Mouse (Mus musculus): ENCODE data around the gene Abca12.

Abca12 gene

DNA sequence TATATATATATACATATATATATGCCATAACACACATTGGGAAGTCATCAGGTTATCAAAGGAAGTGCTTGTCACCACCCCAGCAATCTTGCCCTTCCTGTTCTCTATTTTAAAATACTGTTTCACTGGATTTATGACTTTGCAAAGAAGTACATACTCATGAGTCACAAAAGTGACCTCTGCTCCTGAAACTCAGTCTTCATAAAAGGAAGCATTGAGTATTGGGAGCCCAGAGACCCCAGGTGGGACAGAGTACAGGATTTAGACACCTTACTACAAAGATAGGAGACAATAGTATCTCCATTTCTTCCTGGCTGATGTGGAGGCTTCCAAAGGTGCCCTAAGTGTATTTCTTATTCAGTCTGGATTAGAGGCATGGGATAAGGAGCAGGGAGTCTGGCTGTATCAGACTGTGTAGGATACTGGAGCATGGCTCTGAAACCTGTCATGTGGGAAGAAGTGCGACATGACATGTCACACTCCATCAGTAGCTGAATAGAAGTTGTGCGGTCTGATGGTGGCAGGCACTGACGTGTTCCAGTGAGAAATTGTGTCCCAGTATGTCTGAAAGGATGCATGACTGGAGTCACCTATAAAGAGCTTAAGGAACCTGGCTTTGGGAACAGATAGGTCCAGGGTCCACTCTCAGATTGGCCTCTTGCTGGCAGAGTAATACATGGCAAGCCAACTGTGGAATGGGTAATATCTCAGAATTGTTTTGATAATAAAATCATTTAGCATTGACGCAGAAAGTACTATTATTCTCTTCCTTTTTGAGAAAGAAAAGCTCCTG lies 76.0 kb downstream of the Abca12 start:
- in situ Hi-C loops (cut with MboI; ENCODE audit: unreplicated experiment in 2 of 2) = no loop called here

DNA sequence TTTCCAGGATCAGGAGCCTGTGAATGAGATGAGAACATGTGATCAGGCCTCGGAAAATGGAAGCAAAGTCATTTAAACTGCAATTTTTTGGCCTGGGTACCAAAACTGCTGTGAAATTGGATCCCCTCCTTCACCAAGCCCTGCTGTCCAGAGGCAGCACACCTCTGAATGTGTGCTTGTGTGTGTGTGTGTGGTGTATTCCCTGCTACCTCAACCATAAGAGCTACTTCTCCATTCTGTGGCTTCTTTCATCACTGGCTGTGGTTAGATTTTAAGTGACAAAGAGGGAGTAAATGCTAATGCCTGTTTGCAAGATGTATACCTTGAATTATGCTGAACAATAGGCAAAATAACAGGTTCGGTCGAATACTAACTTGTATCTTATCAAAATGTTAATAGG lies 84.4 kb downstream of the Abca12 start:
- in situ Hi-C loops (cut with MboI; ENCODE audit: unreplicated experiment in 2 of 2) = no loop called here

DNA sequence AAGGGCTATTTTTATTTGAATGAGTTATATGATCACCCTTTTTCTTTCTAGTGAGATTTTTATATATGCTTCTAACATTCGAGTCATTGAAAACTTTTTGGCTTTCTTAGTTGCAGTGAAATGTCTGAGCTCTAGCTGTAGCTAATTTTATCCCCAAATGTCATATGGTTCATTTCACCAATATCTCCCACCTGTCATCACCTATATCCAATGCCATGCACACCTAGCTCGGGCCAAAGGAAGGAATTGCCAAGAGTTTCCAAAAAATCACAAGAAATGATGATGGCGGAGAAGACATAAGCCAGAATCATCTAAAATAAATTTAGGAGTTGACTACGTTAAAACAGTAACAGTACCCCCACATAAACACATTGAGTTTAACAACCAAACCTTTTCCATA lies 102.5 kb downstream of the Abca12 start:
- in situ Hi-C loops (cut with MboI; ENCODE audit: unreplicated experiment in 2 of 2) = no loop called here

DNA sequence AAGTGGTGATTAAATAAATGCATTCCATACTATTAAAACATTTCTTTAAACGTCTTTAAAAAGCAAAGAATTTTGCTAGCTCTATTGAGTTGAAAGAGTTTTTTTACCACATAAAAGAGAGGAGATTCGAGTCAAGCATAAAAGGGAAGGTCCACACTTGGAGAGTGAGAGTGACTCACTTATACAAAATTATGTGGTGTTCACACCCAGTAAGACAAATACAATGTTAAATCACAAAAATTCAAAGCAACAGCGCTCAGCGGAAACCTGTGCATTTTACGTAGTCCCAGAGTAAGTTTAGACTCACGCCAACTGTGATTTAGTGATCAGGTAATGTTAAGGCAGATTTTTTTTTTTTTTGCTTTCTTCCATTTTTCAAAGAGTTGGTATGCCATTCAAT lies 104.1 kb downstream of the Abca12 start:
- in situ Hi-C loops (cut with MboI; ENCODE audit: unreplicated experiment in 2 of 2) = no loop called here

DNA sequence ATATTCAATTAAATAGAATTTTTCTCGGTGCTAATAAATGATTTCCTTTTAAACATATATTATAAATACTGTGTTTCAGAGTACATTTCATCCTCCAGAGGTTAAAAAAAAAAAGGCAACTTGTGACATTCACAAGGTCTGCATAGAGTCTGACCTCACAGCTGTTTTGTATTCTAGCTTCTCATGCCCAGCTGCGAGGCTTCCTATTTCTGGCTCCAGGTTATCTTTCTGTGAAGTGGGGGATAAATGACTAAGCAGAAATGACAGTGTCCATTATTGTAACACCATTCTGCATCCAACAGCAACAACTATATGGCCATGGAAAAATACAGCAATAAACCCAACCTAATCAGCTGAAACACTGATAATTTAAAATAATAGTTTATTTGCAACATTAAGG lies 107.3 kb downstream of the Abca12 start:
- in situ Hi-C loops (cut with MboI; ENCODE audit: unreplicated experiment in 2 of 2) = no loop called here

DNA sequence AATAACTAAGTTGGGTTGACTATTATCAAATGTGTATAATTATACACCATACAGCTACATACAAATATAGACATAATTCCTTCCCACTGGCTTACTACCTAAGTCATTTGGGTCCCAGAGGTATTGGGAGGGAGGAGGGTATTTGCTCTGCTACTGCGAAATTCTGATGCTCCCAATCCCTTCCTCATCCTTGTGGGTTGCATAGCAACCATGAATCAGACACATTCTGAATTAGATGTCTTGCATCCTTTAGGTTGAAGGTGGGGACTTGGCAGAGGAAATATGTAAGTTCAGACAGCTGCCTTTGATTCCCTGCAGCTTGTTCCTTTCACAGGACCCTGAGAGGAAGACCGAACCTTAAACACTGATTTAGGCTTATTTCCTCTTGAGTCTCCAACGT lies 108.5 kb downstream of the Abca12 start:
- in situ Hi-C loops (cut with MboI; ENCODE audit: unreplicated experiment in 2 of 2) = no loop called here

DNA sequence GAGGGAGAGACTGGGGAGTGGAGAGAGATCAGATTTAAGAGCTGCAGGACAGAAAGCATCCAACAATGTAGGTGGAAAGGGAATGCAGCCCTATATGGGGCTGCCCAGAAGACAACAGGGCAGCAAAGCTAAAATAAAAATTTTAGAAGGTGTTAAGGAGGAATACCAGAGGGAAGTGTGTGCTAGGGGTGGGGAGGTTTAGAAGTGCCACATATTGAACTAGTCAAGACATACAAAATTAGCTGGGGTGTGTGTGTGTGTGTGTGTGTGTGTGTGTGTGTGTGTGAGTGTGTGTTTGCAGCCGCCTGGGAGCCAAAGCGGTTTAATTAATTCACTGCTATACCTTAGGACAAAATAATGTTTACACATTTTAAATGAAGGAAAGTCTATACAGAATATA lies 110.1 kb downstream of the Abca12 start:
- in situ Hi-C loops (cut with MboI; ENCODE audit: unreplicated experiment in 2 of 2) = no loop called here

DNA sequence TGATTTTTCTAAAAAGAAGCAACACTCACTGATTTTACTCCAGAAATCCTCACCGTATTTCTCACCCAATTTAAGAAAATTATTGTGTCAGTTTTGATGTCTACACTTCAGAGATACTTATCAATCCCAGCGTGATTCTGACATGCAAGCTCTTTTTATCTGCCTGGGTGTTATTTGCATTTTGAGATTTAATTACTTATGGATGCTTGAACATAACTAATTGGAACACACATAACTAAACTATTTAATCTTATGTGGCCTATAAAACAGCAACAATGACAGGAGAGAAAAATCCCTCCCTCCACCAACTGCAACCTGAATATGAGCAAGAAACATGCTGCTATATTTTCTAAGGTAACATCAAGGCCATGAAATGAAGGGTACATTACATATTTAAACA lies 117.7 kb downstream of the Abca12 start:
- in situ Hi-C loops (cut with MboI; ENCODE audit: unreplicated experiment in 2 of 2) = loop anchor here in 1 of 2 experiments (25.0 kb wide), 1 partner anchor 1510 kb away; no protein-coding TSS in a partner anchor

DNA sequence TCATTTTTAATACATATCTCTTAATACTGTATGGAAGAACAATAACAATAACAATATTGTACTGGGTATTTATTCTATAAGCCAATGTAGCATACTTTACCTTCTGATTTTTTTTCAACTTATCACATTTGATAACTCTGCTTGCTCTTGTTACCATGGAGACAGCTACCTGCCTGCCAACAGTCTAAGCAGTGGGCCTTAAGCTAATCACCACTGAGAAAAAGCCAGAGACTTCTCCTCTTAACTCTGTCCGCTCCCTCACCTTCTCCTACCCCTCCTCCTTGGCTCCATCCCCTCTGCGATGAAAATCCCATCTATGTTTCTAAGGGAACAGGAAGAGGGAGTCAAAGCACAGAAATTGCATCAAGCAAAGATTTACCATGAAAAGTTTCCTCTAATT lies 118.1 kb downstream of the Abca12 start:
- in situ Hi-C loops (cut with MboI; ENCODE audit: unreplicated experiment in 2 of 2) = loop anchor here in 1 of 2 experiments (25.0 kb wide), 1 partner anchor 1509 kb away; no protein-coding TSS in a partner anchor

DNA sequence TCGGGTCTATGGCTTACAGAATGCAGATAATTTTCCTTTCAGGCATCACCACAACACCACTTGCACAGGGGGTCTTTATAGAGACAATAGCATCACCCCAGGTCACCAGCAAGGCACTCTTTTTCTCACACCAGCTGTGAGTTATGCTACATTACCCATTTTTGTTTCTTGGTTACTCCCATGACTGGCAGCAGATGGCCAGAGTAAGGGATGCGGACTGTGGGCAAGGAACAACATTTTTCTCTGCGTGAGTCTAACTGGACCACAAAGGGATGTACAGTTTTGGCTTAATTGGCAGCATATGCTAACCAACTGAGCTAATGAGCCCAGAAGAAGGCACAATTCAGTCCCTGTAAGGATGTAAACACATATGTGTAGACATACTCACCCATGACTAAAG lies 122.8 kb downstream of the Abca12 start:
- in situ Hi-C loops (cut with MboI; ENCODE audit: unreplicated experiment in 2 of 2) = loop anchor here in 1 of 2 experiments (25.0 kb wide), 1 partner anchor 1505 kb away; no protein-coding TSS in a partner anchor

DNA sequence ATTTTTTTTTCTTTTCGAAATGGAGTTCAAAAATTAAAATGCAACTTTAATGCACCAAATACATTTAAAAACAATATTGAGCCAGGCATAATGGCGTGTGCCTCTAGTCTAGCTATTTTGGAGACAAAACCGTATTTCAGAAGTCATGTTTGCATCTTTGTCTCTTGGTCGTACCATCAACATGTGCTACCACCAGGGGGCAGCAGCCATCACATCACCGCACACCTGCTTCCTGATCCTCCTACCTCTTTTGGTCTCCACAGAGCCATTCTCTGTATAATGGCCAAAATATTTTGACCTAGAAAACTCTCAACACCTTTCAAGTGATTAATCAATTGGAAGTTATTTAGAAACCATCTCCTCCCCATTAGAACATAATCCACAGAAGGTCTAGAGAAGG lies 125.2 kb downstream of the Abca12 start:
- in situ Hi-C loops (cut with MboI; ENCODE audit: unreplicated experiment in 2 of 2) = loop anchor here (5.0 to 25.0 kb wide), 2 partner anchors 833 to 1502 kb away; no protein-coding TSS in a partner anchor

DNA sequence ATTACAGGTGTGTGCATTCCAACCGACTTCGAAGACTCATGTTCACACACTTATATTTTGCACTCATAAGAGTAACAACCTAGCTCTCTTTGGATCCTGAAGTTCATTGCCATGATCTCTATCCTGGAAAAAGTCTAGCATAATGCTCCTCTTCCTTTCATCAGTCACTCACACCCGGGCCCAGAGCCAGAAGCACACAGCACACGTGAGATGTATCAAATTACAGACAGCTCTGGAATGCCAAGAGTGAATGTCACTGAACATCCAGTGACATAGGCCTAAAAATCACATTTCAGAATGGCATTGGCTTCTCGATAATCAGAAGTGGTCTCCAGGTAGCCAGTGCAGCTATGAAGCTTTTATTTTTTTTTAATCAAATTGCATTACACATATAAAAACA lies 137.8 kb downstream of the Abca12 start:
- in situ Hi-C loops (cut with MboI; ENCODE audit: unreplicated experiment in 2 of 2) = loop anchor here in 1 of 2 experiments (25.0 kb wide), 1 partner anchor 1490 kb away; no protein-coding TSS in a partner anchor

DNA sequence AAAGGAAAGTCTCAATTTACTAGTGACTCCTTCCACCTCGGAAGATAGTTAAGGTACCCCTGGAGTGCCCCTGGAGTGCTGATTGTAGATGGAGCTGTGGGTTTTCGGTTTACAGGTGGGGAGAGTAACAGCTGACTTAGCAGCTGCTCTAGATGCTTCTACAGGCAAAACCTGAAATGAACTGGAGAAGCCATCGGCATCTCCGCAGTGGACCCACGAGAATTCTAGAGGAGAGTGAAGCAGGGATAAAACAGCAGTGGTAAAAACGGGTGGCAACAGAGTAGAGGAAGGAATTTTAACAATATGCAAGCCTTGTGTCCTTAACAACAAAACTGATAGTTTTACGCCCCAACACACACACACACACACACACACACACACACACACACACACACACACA lies 142.2 kb downstream of the Abca12 start:
- in situ Hi-C loops (cut with MboI; ENCODE audit: unreplicated experiment in 2 of 2) = no loop called here

DNA sequence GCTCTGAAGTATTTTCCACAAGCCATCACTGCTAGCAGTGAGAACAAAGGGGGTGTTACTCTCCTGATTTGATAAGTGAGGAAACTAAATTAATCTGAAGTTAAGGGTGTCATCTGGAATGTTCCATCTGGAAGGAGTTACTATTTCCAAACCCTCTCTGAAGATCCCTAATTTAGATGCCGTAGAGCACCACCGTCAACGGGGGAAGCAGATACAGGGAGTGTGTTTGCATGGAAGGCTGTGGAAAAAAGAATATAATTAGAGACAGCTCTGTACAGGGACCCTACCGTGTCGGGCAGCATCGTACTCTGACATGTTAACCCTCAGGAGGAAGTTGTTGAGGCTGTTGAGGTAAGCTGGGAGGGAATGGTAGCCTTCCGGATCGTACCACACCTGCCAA lies 142.6 kb downstream of the Abca12 start:
- in situ Hi-C loops (cut with MboI; ENCODE audit: unreplicated experiment in 2 of 2) = no loop called here

DNA sequence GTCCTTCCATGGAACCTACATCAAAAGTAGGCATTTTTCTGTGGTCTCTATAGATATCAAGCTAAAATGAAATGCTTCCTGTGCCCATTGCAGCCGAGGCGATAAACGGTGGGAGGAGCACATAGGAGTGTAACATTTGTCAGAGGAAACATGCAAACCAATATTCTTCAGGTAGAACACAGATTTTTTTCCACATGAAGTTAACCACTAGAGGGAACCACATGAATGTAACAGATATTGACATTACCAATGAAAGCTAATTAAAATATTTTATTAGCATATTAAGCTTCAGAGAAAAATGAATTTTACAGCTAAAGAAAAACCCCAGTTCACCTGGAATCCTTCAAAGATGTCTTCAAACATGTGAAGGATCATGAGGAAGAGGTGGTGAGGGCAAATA lies 144.6 kb downstream of the Abca12 start:
- in situ Hi-C loops (cut with MboI; ENCODE audit: unreplicated experiment in 2 of 2) = no loop called here

DNA sequence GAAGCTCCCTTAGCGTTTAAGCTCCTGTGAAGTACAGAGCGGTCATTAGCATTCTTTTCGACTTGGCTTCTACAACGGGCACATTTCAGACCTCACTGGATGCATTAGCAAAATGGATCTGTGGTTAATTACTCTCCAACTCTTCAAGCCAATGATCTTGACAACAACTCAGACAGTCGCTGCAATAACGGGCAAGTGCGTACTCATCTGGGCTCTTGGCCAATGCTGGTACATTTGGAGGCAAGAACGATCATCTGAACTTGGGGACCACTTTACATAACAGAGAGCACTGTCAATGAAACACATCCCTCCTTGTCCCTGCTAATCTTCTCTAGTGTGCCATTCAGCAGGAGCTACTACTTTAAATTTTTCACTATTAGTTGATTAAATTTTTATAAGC lies 148.1 kb downstream of the Abca12 start:
- in situ Hi-C loops (cut with MboI; ENCODE audit: unreplicated experiment in 2 of 2) = no loop called here

DNA sequence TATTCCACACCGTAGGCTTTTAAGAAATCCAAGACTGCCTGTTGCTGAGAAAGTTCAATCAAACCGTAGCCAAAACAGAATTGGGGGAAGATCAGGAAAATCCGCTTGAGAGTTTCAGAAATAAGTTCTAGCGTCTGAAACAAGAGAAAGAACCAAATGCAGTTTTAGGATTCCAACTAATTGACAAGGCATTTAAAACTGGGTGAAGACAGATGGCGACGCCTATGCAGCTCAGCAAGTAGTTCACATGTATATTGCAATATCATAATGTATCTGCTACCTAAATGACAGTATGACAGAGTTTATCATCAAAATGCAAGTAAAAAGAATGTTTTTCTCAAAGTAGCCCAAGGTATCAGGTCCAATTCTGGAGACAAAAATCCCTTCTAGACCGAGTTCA lies 151.2 kb downstream of the Abca12 start:
- in situ Hi-C loops (cut with MboI; ENCODE audit: unreplicated experiment in 2 of 2) = no loop called here

DNA sequence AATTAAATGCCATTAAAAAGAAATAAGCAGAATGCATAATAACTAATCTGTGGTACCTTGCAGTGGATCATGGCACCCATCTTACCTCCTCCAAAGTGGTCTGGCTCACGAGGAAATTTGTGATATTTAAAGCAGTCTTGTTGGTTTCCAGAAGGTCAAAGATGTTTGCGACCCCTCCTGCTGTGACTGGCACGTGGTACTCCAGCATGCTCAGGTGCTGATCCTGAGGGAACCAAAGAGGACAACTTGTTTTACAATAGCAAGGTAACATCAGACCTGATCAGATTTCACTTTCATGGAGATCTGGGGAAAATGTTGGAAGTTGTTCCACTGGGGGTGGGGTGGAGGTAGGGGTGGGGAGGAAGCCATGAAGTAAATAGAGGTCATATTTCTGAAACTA lies 170.1 kb downstream of the Abca12 start:
- in situ Hi-C loops (cut with MboI; ENCODE audit: unreplicated experiment in 2 of 2) = no loop called here

DNA sequence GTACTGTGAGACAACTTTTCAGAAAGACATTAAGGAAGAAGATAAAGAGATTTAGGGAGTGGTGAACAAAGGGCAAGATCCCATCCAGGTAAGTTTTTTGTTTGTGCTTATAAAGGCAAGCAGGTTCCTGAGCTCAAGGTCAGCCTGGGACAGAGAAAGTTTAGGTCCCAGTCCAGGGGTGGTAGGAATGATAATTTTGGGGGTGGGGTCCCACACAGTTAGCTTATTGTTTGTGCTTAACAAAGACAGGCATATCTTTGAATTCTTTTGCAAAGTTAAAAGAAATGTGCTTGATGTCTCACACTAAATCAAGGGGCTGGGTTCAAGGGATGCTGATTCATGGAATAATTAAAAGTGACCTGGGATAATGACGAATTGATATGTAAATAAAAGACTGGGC lies 173.3 kb downstream of the Abca12 start:
- in situ Hi-C loops (cut with MboI; ENCODE audit: unreplicated experiment in 2 of 2) = no loop called here

DNA sequence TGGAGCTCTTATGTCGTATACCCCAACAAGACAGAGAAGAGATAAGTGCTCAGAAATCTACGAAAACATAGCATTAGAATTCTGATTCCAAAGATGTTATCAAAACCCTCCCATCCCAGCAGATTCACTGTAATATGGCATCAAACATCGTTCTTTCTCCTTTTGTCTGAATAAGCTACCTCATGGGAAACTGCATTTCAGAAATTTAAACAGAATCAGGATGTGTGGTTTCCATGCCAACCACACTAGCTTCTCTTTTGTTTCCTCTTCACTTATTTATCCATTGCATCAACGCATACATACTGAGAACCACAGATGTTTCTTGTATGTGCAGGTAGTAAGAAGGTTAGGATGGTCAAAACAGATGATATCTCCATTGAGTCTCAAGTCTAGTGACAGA lies 175.1 kb downstream of the Abca12 start:
- in situ Hi-C loops (cut with MboI; ENCODE audit: unreplicated experiment in 2 of 2) = no loop called here

DNA sequence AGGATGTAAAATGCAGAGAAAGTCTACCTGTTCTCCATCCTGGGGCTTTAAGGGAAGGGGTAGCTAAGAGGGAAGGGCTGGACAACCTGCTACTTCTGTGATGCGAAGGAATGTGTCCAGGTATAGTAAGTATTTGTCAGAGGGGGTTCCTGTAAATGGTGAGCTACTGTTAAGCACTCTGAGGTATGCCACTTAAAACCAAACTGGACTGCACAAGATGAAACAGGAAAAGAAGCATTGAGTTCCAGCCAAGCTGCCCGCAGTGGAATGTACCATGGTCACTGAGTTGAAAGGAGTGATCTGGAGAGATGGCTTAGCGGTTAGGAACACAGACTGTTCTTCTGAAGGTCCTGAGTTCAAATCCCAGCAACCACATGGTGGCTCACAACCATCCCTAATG lies 179.4 kb downstream of the Abca12 start:
- in situ Hi-C loops (cut with MboI; ENCODE audit: unreplicated experiment in 2 of 2) = no loop called here

DNA sequence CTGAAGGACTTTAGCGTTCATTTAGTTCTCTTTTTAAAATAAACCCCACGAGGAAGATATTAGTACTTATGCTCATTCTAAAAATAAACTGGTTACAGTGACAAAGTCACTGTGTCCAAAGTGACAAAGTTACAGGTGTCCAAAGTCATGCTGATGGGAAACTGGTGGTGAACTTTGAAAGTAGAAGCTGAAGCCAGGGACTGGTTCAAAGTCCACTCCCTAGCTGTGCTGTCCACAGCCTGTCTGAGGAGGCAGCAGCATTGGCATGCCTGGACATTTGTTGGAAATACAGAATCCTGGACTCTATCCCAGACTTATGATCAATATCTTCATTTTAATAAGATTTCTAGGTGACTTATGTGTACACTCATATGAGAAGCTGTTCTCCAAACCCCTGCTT lies 183.5 kb downstream of the Abca12 start:
- in situ Hi-C loops (cut with MboI; ENCODE audit: unreplicated experiment in 2 of 2) = no loop called here

DNA sequence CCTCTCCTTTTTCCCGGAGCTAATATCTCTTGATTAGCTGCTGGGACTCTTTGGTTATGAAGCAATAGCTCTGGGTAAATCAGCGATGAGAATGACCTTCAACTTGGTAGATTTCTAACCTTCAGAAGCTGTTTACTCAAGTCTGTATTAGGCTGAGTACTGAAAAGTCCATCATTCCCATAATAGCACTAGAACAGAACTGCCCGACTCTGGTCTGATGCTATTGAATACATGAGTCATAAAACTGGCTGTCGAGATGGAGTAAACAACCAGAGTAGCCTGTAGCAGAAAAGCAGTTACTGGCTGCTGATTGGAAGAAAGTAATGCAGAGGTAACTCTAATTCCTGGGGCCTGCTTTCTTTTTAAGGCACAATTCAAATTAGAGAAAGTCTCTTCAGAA lies 211.1 kb downstream of the Abca12 start:
- in situ Hi-C loops (cut with MboI; ENCODE audit: unreplicated experiment in 2 of 2) = no loop called here

Data from v-Abl transformed pro-B cells (cell line).